Mouse (Mus musculus): ENCODE measurements around the gene Tnks1bp1.

DNA sequence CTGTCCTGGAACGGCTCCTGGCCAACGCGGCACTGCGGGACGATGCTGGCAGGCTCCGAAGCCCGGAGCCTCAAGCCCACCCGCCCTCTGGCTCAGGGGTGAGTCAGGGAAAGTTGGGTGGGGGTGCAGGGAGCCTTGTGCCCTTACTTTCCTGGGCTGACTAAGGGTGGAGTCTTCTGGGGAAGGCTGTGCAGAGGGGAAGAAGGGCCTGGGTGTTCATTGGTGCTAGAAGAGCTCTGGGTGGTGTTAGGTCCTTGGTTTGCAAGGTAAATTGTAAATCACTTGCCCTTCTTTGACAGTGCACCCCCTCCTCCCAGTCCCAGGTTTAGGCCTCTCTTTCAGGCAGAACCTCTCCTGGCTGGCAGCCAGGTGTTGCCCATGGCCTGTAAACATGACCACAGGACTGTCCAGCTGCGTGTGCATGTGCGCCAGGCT is 13.3 kb downstream of the Tnks1bp1 start:
- TF ChIP-seq EP300 (IDR thresholded peaks at IDR 0.05; ENCODE audit: insufficient read depth, low read depth, low read length), result no peak
- TF ChIP-seq POLR2A (IDR thresholded peaks at IDR 0.05; ENCODE audit: insufficient read depth, low read depth, low read length), result no peak
